Mouse (Mus musculus): ENCODE data around the gene Klrb1f.
"Not testable (repeated sequence)": the region's sequence is repeated elsewhere in the genome, so short reads cannot be mapped to it uniquely, and the experiment has no call there.

Gene Klrb1f

DNA sequence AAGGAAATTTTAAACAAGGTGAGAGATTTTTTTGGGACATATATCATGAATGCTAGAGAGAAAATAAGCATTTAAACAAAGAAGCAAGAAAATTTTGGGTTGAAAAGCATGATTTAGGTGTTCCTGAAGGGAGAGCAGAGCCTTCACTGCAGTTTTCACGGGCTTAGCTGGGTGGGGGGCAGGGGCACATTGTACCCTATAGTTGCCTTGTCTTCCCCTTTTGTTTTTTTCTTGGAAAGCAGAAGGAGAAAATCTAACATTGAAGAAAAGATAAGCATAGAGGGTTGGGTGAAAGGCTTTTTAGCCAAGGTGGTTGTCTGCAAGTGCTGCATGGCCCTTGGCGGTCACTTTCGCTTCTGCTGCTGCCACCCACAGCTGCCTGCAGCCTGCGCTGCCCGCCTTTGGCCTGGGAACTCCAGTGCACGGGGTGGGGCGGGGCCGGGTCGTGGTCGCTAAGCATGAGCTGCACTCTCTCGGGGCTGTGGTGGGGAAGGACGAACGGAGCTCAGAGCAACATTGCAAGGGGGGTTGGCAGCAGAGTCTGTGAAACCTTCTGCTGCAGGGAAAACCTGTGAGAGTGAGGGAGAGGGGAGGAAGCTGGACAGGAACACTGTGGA lies 3.3 kb downstream of the Klrb1f start:
- DNase-seq (ENCODE audit: low spot score), result peak; percentile 14

DNA sequence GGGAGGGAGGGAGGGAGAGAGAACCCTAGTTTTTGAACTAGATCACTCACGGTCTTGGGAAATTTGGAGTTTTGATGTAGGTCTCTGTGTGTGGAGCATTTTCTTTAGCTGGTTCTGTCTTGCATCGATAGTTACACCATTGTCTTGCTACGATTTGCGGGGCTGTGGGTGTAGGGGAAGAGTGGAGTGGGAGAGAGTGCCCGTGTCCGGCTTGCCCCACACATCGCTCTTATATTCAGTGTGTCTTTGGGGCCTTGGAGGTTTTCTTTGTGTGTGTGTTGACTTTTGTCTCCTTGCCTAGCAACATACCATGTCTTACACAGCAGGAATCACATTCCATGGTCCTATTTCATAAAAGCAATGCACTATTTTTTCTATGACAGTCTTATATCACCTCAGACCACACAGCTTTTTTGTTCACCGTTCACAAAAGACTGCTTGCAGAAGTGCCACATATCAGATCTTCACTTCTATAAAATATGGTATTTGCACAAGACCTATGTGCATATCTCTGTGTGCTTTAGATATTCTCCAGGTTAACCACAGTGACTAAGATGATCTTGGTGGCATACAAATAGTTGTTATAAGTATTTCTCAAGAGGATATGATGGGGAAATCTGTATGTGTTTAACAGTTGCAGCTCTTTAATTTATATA lies 4.0 kb downstream of the Klrb1f start:
- no peak for DNase-seq (ENCODE audit: low spot score)

DNA sequence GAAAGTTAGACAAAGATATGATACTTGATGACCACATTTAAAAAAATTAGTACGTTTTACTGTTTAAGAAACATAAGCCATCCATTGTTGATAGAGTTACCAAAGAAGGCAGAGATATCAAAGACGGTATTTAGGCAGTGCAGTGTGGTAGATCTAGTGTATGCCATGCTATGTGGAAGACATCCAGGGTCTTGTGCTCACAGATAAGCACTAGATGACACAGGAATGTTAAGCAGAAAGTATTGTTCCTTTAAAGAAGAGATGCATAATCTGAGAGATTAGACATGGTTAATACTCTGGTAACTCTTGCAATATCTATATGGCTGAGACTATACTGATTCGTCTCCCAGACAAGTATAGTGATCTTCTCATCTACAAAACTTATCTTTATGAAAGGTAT lies 5.4 kb downstream of the Klrb1f start:
- no peak for DNase-seq (ENCODE audit: low spot score)

DNA sequence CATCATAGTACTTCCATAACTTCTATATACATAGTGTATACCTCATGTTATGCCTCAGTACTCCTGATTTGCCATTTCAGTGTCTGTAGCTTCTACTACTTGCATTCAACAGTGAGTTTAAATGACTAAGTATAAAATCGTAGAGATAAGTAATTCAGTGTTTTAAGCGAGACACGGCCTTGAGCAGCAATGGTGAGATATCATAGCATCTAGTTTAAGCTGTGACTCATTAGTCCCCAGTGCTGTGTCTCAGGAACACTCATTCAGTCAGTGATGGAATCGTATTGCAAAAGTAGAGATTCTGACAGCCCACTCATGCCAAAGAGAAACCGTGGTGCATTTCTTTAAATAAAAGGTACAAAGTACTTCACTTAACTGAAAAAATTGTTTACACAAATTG lies 6.0 kb downstream of the Klrb1f start:
- DNase-seq (ENCODE audit: low spot score), result no peak

DNA sequence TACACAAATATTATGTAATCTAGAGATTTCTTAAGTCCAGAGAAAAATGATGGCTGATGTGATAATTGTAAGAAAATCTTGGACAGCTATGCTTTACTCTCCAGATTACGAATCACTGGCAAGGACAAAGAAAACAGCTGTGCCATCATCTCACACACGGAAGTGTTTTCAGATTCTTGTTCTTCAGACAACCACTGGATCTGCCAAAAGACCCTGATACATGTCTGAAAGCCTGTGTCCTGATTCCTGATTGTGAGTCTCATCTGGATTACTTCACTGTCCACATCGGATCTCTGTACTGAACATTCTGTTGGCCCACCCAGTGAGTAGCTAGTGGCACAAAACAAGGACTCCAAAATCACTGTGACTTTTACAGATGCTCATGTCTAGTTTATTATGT lies 10.5 kb downstream of the Klrb1f start:
- no peak for DNase-seq (ENCODE audit: low spot score)

DNA sequence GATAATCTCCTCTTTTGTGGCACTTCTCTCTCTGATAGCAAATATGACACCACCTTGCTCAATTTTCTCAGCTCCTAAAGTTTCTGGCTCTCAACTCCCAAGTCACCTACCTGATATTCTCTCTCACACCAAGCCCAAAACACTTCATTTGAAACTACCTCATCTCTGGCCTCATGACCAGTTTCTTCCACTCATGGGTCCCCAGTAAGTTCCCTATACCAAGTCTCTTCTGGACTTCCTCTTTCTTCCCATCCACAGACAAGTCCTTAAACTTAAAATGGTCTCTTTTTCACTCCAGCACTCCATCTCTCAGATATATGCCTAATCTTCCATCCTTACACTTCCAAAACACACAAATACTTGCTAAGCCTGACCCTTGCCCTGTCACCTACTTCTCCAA lies 12.3 kb downstream of the Klrb1f start:
- DNase-seq (ENCODE audit: low spot score), result no peak

DNA sequence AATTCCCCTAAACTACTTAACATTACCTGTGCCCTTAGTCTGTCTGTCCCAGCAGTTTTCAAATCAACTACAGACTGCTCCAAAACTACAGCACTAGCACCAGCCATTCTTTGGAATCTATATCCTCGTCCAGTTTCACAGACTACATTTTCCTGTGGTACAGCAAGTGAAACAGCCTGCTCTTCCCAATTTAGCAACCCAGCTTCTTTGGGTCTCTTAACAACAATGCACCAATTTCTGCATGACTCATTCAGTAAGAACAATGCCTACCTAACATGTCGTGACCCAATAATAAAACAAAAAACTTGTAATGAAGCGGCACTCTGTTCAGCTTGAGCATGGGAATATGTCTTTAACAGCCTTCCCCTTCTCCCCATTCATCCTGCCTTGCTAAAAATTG lies 19.7 kb downstream of the Klrb1f start:
- DNase-seq (ENCODE audit: low spot score), result no peak

DNA sequence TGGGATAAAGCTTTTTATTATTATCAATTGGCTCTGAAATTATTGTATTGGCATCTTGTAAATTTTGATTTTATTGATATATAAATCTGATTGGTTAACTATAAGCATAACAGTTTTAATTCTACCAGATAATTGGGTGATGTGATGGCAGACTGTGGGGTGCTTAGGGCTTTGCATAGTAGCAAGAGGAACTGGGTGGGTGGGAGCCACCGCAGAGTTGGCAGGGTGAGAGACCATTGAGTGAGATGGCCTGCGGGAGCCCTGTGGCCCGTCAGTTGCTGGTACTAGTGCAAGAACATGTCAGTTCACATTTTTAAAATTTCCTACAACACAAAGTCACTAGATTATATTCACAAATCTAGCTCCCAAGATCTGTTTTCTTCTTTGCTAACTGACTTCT lies 20.2 kb downstream of the Klrb1f start:
- no peak for DNase-seq (ENCODE audit: low spot score)

DNA sequence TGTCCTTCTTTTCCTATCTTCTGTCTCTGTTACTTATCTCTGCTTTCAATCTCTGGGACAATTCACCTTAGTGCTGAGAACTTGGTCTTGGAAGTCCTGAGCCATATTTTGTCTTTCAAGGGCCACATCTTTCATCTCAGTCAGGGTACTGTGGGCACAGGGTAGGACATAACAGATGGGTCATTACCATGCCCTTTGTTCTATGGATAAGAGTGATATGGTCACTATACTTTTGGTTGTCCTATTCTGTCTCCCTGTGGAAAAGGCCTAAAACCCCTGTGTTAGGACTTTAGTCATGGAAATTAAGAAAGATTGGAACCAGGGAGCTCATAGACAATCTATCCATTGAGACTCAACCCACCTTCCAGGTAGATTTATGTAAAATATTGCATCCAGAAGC lies 20.8 kb downstream of the Klrb1f start:
- no peak for DNase-seq (ENCODE audit: low spot score)

DNA sequence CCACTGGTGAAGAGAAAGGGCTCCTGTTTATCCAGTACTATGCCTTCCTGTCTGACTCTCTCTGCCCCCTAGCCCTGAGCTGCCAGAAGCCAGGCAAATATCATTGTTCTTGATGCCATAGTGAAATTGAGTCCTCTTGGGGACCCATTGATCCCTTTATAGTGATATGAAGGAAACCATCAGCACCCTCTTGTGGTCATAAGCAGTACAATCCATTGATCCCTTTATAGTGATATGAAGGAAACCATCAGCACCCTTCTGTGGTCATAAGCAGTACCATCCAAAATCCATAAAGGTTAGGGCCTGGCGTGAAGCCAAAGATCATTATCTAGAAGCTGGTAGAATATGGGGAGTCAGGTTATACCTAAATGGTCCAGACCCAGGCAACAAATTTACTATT lies 21.3 kb downstream of the Klrb1f start:
- DNase-seq (ENCODE audit: low spot score), result no peak

DNA sequence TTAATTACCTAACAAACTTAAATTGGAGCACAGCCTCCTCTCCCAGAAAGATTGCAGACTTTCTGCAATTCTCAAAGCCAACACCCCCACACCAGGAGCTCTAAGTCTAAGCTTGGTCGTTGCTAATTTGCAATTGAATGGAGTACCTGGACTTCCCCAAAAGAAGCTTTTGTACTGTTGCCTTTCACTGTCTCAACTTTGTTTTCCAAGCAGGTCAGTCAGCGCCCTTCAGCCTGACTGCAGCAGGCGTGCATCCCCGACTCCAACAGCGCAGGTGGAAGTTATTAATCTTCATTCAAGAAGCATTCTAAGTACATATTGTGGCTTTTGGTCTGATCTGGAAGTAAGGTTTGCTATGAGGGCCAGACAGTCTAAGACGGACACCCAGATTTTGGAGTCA lies 39.4 kb downstream of the Klrb1f start:
- DNase-seq (ENCODE audit: low spot score), result no peak

DNA sequence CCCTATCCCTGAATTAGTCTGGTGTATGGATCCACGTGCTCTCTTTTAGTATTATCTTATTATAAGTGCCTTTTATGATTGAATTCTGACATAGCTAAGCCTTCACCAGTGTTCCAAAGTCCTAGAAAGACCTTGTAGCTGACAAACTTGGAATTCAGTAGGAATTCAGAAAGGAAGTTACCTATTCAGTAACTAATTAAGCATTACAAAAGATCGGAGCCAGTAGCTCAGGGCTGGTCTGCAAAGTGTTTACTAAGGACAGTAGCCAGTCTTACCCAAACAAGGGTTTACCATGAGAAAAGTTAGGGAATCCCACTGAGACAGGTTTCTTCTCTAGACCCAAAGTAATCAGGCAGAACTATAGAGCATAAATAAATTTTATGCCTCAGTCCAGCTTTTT lies 40.3 kb downstream of the Klrb1f start:
- DNase-seq (ENCODE audit: low spot score), result not testable (repeated sequence)

DNA sequence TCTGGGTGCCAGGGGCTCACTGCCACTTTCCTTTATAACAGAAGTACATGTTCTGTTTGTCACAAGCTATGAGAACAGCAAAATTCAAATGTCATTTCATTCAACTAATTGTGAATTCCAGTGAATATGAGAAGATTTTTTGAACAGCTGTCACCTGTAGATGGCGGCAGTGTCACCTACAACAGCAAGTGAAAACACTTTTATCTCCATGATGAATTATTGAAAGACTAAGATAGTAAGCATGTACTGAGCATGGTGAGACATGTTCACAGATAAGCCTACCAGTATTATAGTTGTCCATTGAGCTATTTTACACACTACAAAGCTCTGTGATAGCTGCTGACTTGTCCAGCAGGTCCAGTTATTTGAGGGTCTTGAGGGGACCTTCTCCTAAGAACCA lies 42.5 kb downstream of the Klrb1f start:
- DNase-seq (ENCODE audit: low spot score), result no peak

DNA sequence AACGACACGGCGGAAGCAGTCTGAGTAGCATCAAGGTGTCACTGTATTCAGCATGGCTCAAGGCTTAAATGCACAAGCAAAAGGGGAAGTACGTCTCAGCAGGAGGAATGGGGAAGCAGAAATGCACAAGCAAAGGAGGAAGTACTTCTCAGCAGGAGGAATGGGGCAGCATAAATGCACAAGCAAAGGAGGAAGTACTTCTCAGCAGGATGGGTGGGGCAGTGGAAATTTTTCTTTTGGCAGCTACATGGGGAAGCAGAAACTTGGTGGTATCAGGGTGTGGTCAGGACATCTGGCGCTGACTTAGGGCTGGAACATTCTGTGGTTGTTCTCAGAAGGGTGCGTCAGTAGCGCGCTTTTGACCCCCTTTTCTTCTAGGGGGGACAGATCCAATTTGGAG lies 42.9 kb downstream of the Klrb1f start:
- not testable (repeated sequence) for DNase-seq (ENCODE audit: low spot score)

DNA sequence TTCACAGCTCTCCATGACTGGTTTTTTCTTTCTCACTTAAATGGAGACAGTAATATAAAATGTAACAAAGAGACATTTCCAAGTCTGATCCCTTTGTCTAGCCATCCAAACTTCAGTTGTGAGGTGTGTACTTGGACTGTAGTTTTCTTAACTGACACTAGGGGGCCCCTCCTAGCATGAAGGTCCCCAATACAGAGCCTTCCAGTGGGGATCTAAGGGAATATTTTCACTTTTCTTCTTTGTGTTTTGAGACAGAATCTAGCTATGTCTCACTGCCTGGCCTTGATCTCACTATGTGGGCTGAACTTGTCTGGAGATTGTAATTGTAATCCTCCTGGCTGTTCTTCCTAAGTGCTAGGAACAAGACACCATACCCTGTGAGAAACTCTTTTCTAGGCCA lies 49.5 kb downstream of the Klrb1f start:
- DNase-seq (ENCODE audit: low spot score), result no peak

DNA sequence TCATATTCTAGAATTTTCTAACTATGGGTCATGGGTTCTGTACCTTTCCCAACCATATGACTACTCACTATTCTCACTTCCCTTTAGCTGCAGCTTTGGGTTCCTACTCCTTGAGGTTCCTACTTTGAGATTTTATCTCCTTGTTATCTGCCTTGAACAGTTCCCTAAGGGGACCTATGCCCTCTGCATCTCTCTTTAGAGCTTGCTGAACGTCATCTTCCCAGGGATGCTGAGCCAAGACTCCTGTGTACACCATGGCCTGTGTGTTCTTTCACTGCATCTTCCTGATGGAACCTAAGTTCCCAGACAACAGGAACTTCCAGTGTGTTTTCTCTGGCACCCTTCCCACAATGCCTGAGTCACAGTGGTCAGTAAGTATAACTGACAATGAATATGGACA lies 52.2 kb downstream of the Klrb1f start:
- DNase-seq (ENCODE audit: low spot score), result no peak

DNA sequence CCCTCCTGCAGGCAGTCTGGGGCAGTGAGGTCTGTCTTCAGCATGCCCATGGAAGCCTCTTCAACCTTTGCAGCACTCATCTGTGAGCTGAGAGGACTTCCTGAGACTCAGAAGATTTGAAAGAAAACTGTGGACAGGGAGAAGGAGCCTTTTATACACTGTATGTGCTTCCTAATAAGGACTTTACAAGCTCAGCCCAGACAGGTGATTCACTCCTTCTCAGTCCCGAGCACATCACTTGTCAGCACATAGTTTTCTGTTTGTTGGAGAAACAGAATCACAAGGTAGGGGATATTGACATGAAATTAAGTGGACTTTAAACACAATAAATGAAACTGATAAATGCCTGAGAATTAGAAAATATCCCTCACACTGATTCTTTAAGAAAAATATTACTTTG lies 55.1 kb downstream of the Klrb1f start, which contains the start of gene Clec2e:
TSS of gene Clec2e (minus strand) at position 120 of the 400 bp plus-strand sequence.
- not testable (repeated sequence) for DNase-seq (ENCODE audit: low spot score)

DNA sequence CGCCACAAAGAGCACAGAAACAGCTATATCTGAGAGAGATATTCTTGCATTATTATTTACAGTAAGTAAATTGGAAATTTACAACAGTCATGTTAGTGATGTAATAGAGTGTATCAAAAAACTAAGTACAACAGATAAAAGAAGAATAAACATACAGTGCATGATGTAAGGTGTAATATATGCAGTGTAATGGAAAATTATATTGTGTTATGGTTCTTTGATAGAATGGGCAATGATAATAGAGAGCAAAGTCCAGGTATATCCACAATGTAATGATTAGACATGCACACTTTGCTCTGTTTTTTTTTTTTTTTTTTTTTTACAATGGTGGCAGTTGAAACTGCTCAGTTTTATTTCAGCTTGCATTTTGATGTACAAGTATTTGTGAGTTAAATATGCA lies 55.9 kb downstream of the Klrb1f start:
- DNase-seq (ENCODE audit: low spot score), result no peak

DNA sequence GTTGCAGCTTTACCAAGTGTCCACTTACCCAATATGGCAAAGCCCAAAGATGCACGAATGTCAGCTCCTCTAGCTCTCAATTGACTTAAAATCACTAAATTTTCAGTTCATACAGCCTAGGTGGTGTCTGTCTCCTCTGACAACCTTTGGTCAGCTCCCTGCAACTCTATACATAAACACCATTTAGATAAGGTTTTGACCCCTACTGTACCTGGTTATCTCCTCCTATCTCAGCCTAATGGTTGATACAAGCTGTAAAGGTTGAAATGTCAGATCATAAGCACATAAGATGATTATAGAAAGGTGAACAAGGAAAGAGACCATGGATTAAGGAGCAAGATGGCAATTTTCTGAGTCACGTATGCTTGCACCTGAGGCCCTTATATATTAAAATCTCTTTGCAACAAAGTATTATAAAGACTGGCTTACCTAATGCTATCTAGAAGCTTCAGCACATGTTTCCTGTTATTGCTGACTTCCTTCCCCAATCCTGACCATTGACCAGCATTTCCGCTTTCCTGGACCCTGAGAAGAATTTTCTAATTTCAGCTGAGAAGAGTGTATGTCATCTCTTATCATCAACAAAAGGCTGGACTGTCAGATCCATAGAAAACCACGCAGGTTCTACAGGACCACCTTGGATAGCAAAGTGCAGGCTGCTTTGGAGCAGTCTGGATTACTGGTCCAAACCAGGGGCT lies 57.3 kb downstream of the Klrb1f start:
- no peak for DNase-seq (ENCODE audit: low spot score)

Data from testis, postnatal 14 days (tissue).